Mouse (Mus musculus) limb, embryonic 10.5 days (tissue): ENCODE measurements at regions not wholly inside any gene's neighbourhood (a gene's known extent, or its start where the extent isn't known, plus 50 kb on each side); places are given as distances from the start of the nearest gene placed in this dataset.

Experiments
- DNase-seq: peaks from one replicate; pipeline ENCODE4 v3.0.0-alpha.2; 2017; ENCODE audit warnings: low spot score
- H3K27ac ChIP-seq: fragments of 300-500 bp; sonication (generic); 2 replicates; pipeline ENCODE4 v1.5.1; 2016; ENCODE audit warnings: mild to moderate bottlenecking
- H3K27me3 ChIP-seq: fragments of 300-500 bp; sonication (generic); 2 replicates; pipeline ENCODE4 v1.6.1; 2016; ENCODE audit warnings: low read depth, mild to moderate bottlenecking; ENCODE audit not compliant: poor library complexity, severe bottlenecking
- H3K36me3 ChIP-seq: fragments of 300-500 bp; sonication (generic); 2 replicates; pipeline ENCODE4 v1.6.1; 2016; ENCODE audit warnings: mild to moderate bottlenecking, moderate library complexity
- H3K4me1 ChIP-seq: fragments of 300-500 bp; sonication (generic); 2 replicates; pipeline ENCODE4 v1.6.1; 2016
- H3K4me3 ChIP-seq: fragments of 300-500 bp; sonication (generic); 2 replicates; pipeline ENCODE4 v1.5.1; 2016; ENCODE audit warnings: mild to moderate bottlenecking, moderate library complexity
- H3K9me3 ChIP-seq: fragments of 300-500 bp; sonication (generic); replicated peaks from 2 replicates; pipeline ENCODE4 v1.6.1; 2016; ENCODE audit warnings: mild to moderate bottlenecking
- WGBS: fragments of 180-500 bp; shearing (Covaris S2); methylation state at CpG from one replicate; pipeline ENCODE4 v1.1.7; 2016; 5-methylcytosine and 5-hydroxymethylcytosine counted together

- Histone ChIP-seq H3K27me3 (no peaks in the 10 kb centered on the region), H3K27ac (no peak overlapping the region), H3K4me1 (no peaks in the 10 kb centered on the region), H3K9me3 (no peaks in the 10 kb centered on the region), H3K36me3 (no peaks in the 10 kb centered on the region), H3K4me3 (no peak overlapping the region)
- DNase-seq, result no peak
- WGBS, result 92% methylated on average over 1 of the region's 1 CpGs
Measured at GRCm38 (mm10) chr4:68648311-68648710, 305.9 kb downstream of the Brinp1 start.

DNA sequence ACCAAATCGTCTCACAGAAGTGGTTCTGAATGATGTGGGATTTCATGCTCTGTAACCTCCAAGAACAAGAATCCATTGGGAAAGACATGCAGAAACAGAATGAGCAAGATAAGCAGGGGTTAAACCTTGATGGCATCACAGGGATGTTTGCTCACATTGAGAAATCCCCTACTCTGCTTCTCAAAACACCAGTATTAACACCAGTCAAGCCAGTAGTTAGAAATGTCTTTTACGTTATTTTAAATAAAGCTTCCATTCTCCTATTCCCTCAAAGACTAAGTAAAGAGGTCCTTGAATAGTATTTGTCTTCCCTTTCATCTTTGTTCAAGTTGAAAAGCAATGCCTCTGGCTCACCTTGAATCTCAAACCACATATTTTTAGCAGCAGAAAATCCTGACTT, 320.9 kb downstream of the Brinp1 start:
- DNase-seq, result no peak
- no peaks in the 10 kb centered on the region for H3K9me3 ChIP-seq
- no peaks in the 10 kb centered on the region for H3K27me3 ChIP-seq
- WGBS, result 95% methylated on average over 2 of the region's 2 CpGs
- no peak overlapping the region for H3K27ac ChIP-seq
- H3K36me3 ChIP-seq, result no peaks in the 10 kb centered on the region
- H3K4me3 ChIP-seq, result no peak overlapping the region
- no peaks in the 10 kb centered on the region for H3K4me1 ChIP-seq

GRCm38 (mm10) chr4:68624025-68624342, 330.2 kb downstream of the Brinp1 start:
- no peak for DNase-seq
- Histone ChIP-seq H3K27ac (no peak overlapping the region), H3K27me3 (no peaks in the 10 kb centered on the region), H3K36me3 (no peaks in the 10 kb centered on the region), H3K4me1 (no peaks in the 10 kb centered on the region), H3K4me3 (no peak overlapping the region), H3K9me3 (no peaks in the 10 kb centered on the region)
- 83% methylated on average over 4 of the region's 4 CpGs for WGBS

DNA sequence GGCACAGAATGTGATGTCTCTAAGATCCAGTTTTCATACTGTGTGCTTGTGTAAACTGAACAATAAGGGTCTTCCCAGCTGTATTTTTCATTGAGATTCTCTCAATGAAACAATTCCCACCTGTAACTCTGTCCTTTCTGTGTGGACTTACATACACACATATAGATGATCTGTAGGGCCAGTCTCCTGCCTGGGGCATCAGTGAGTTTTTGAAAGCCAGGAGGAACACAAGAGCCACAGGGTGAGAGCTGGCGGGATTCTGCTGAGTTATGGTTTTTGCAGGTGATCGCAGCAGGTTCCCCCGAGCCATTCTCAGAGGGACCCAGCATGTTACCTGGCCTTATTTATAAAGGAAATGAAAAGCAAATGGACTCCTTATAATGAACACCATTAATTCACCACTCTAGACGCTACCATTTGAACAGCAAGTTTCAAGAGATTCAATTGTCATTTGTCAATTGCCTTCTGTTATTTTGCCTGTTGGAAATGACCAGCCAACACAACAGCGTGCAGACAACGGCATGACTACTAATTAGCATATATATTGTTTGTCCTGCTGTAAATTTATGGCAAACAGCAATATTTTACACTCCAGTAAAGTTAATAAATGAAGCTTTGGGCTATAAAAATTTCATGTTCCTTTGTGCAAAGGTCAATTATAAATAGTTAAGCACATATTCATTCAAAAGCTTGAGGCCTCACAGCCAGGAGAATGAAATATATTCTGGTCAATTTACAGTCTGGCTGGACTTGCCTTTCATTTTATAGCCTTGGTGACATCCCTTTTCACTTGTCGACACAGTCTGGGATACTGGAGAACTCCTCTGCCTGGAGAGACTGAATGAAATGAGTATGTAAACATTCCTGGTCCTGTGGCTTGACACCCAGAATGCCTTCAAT, 330.8 kb downstream of the Brinp1 start:
- Histone ChIP-seq H3K36me3 (no peaks in the 10 kb centered on the region), H3K27me3 (no peaks in the 10 kb centered on the region), H3K27ac (no peak overlapping the region), H3K4me3 (no peak overlapping the region), H3K9me3 (no peaks in the 10 kb centered on the region), H3K4me1 (no peaks in the 10 kb centered on the region)
- WGBS, result 87% methylated on average over 7 of the region's 7 CpGs
- no peak for DNase-seq

- no peak overlapping the region for H3K27ac ChIP-seq
- no peaks in the 10 kb centered on the region for H3K36me3 ChIP-seq
- no peak overlapping the region for H3K4me3 ChIP-seq
- WGBS, result 95% methylated on average over 3 of the region's 3 CpGs
- H3K27me3 ChIP-seq, result no peaks in the 10 kb centered on the region
- DNase-seq, result no peak
- no peaks in the 10 kb centered on the region for H3K4me1 ChIP-seq
- H3K9me3 ChIP-seq, result no peaks in the 10 kb centered on the region
Measured at GRCm38 (mm10) chr4:68620585-68620984, 333.6 kb downstream of the Brinp1 start.

- H3K9me3 ChIP-seq, result no peaks in the 10 kb centered on the region
- H3K27me3 ChIP-seq, result no peaks in the 10 kb centered on the region
- H3K4me1 ChIP-seq, result no peaks in the 10 kb centered on the region
- 86% methylated on average over 2 of the region's 2 CpGs for WGBS
- no peak overlapping the region for H3K4me3 ChIP-seq
- DNase-seq, result no peak
- no peak overlapping the region for H3K27ac ChIP-seq
- no peaks in the 10 kb centered on the region for H3K36me3 ChIP-seq
Measured at GRCm38 (mm10) chr4:68615706-68616397, 338.3 kb downstream of the Brinp1 start.

DNA sequence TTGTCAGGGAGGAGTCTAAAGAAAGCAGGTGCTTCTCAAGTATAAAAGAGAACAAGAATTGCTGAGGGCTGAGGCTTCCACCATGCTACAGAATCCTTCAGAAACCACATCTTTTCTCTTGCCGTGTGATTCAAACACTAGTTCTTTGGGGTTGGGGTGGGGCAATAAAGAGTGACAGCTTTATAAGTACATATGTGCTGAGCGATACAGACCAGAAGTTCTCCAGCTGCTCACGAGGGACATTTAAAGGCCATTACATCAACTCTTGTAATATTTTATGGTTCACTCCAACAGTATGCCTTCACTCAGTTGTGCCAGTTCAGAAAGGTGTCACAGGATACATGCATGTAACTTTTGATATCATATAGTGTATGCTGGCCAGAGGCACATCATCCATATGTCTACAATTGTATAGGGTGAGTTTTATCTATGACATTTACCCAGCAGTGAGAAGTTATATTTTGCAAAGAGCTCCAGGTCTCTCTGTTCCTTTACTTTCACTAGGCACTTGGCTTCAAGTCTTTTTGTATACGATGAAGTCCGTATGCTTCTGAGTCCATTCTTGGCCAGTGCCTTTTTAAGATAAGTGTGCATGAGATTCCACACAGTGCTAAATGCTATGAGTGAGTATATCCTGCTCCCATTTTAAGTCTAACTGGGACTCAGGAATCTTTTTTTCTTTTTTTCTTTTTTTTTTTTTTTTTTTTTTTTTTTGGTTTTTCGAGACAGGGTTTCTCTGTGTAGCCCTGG, 341.8 kb downstream of the Brinp1 start:
- no peak for DNase-seq
- H3K27me3 ChIP-seq, result no peaks in the 10 kb centered on the region
- no peaks in the 10 kb centered on the region for H3K9me3 ChIP-seq
- no peaks in the 10 kb centered on the region for H3K4me1 ChIP-seq
- H3K27ac ChIP-seq, result no peak overlapping the region
- H3K4me3 ChIP-seq, result no peak overlapping the region
- WGBS, result 77% methylated on average over 5 of the region's 6 CpGs
- no peaks in the 10 kb centered on the region for H3K36me3 ChIP-seq

GRCm38 (mm10) chr4:68595256-68595655, 358.9 kb downstream of the Brinp1 start:
- 93% methylated on average over 1 of the region's 1 CpGs for WGBS
- Histone ChIP-seq H3K9me3 (no peaks in the 10 kb centered on the region), H3K27me3 (no peaks in the 10 kb centered on the region), H3K4me3 (no peak overlapping the region), H3K27ac (no peak overlapping the region), H3K36me3 (no peaks in the 10 kb centered on the region), H3K4me1 (no peaks in the 10 kb centered on the region)
- no peak for DNase-seq

GRCm38 (mm10) chr4:68575375-68575774, 378.8 kb downstream of the Brinp1 start:
- H3K4me1 ChIP-seq, result no peaks in the 10 kb centered on the region
- H3K9me3 ChIP-seq, result no peaks in the 10 kb centered on the region
- H3K4me3 ChIP-seq, result no peak overlapping the region
- H3K36me3 ChIP-seq, result no peaks in the 10 kb centered on the region
- H3K27ac ChIP-seq, result no peak overlapping the region
- WGBS, result 92% methylated on average over 5 of the region's 5 CpGs
- DNase-seq, result no peak
- no peaks in the 10 kb centered on the region for H3K27me3 ChIP-seq

GRCm38 (mm10) chr4:68574610-68575167, 379.5 kb downstream of the Brinp1 start:
- H3K27me3 ChIP-seq, result no peaks in the 10 kb centered on the region

GRCm38 (mm10) chr4:68573333-68573732, 380.9 kb downstream of the Brinp1 start:
- WGBS, result 69% methylated on average over 3 of the region's 3 CpGs
- H3K27ac ChIP-seq, result no peak overlapping the region
- H3K9me3 ChIP-seq, result no peaks in the 10 kb centered on the region
- H3K36me3 ChIP-seq, result no peaks in the 10 kb centered on the region
- H3K27me3 ChIP-seq, result no peaks in the 10 kb centered on the region
- DNase-seq, result no peak
- H3K4me3 ChIP-seq, result no peak overlapping the region
- no peaks in the 10 kb centered on the region for H3K4me1 ChIP-seq

More at GRCm38 (mm10) chr4:68574610-68575167, 379.5 kb downstream of the Brinp1 start:
- Histone ChIP-seq H3K27ac (no peak overlapping the region), H3K4me1 (no peaks in the 10 kb centered on the region), H3K9me3 (no peaks in the 10 kb centered on the region), H3K36me3 (no peaks in the 10 kb centered on the region), H3K4me3 (no peak overlapping the region)
- DNase-seq, result no peak
- 86% methylated on average over 4 of the region's 4 CpGs for WGBS

- Histone ChIP-seq H3K4me3 (no peak overlapping the region), H3K36me3 (no peaks in the 10 kb centered on the region), H3K27ac (no peak overlapping the region), H3K9me3 (no peaks in the 10 kb centered on the region), H3K27me3 (no peaks in the 10 kb centered on the region), H3K4me1 (no peaks in the 10 kb centered on the region)
- no peak for DNase-seq
Measured at GRCm38 (mm10) chr4:68572521-68572920, 381.7 kb downstream of the Brinp1 start.

DNA sequence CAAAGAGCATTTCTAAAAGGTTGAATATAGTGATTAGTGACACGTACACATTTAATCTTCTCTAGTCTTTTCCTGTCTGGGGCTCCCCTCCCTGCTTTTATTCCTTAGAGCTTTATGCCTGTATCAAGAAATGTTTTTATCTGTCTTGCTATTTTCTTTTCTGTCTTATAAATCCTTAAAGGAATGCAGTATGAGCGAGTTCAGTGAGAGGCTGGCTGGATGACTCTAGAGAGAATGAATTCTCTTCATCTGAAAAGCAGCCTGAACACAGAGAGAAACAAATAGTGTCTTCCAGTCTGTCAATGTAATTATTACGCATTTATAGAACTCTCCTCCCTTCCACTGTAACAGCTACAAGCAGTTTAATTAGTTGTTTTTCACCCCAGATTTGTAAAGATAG, 417.9 kb downstream of the Brinp1 start:
- no peak overlapping the region for H3K27ac ChIP-seq
- no peaks in the 10 kb centered on the region for H3K4me1 ChIP-seq
- no peak for DNase-seq
- no peaks in the 10 kb centered on the region for H3K27me3 ChIP-seq
- 89% methylated on average over 3 of the region's 3 CpGs for WGBS
- H3K4me3 ChIP-seq, result no peak overlapping the region
- H3K36me3 ChIP-seq, result no peaks in the 10 kb centered on the region
- H3K9me3 ChIP-seq, result no peaks in the 10 kb centered on the region
